Mouse (Mus musculus): ENCODE results near the gene Cdh6.

- TF ChIP-seq ZNF384 (IDR thresholded peaks at IDR 0.05; ENCODE audit: low read depth, low read length), result no peak
- TF ChIP-seq CHD2 (IDR thresholded peaks at IDR 0.05; ENCODE audit: low read depth, low read length), result no peak
- TF ChIP-seq MAFK (IDR thresholded peaks at IDR 0.05; ENCODE audit: insufficient read depth, low read depth, low read length), result no peak
- TF ChIP-seq ZC3H11A (IDR thresholded peaks at IDR 0.05; ENCODE audit: borderline replicate concordance, low read depth, low read length), result no peak
These were observed 46.4 kb upstream of the Cdh6 start for GRCm38 (mm10) chr15:13219727-13220454.

Data from ES-E14 (cell line).